Mouse (Mus musculus) brain, embryonic 14.5 days (tissue): ENCODE measurements around the gene 9930022D16Rik.

ENCODE experiments used
- CTCF ChIP-seq: fragments of 200-500 bp; IDR thresholded peaks from 2 replicates; pipeline ENCODE4 v1.5.1; 2012; ENCODE audit warnings: inconsistent platforms, mild to moderate bottlenecking, moderate library complexity, borderline replicate concordance; ENCODE audit not compliant: insufficient read depth, insufficient read length; ENCODE audit errors: extremely low read depth
- POLR2A ChIP-seq: fragments of 200-500 bp; IDR thresholded peaks from 2 replicates; pipeline ENCODE4 v1.6.1; 2012; ENCODE audit warnings: mild to moderate bottlenecking, inconsistent platforms, borderline replicate concordance; ENCODE audit not compliant: poor library complexity, insufficient read depth, insufficient read length, severe bottlenecking; ENCODE audit errors: extremely low read depth

- TF ChIP-seq CTCF, result no peak
- TF ChIP-seq POLR2A, result no peak
Observed at GRCm38 (mm10) chr11:109421205-109421604, 7.5 kb downstream of the 9930022D16Rik start.
